Mouse (Mus musculus): ENCODE measurements at regions not wholly inside any gene's neighbourhood (a gene's known extent, or its start where the extent isn't known, plus 50 kb on each side); places are given as distances from the start of the nearest gene placed in this dataset.

Small RNA genes lying in the stretch of these regions (microRNA-seq; reads per million reads assigned to microRNA genes)
- gene Mir30a, result 49,031 reads per million, percentile 99 among the genes with 10 or more reads in this experiment
- 629 reads per million, percentile 77 among the genes with 10 or more reads in this experiment for gene Mir30c-2

Data from gastrocnemius, adult 18-20 months (tissue).